Mouse (Mus musculus) 3T3-L1 (cell line): ENCODE data around the gene Nt5m.
"Not testable (repeated sequence)": the region's sequence is repeated elsewhere in the genome, so short reads cannot be mapped to it uniquely, and the experiment has no call there.

Source experiments
- DNase-seq: peaks from one replicate; pipeline ENCODE4 v3.0.0-alpha.2; 2015; ENCODE audit warnings: low read depth, low spot score

Gene Nt5m

DNA sequence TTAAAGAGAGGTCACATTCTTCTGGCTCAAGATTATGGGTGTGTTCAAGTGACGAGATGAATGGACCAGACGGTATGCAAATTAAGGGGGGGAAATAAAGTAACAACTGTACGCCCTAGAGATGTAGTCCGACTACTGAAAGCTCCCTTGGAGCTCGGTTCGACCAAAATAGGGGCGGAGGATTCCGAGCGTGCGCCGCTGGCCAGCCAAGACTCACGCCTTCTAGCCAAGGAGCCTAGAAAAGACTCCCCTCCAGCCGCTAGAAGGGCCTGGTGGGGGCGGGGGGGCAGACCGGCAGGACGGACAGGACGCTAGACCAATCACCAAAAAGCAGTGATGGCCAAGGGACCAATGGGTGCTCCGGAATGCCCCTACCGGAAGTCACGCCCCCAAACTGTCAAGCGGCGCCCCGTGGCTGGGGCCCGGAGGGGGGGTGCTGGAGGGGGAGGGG is at the start of gene Nt5m:
Gene Nt5m, plus strand, starts transcription at position 440 of the 451 bp plus-strand sequence.
- peak; percentile 89 for DNase-seq

DNA sequence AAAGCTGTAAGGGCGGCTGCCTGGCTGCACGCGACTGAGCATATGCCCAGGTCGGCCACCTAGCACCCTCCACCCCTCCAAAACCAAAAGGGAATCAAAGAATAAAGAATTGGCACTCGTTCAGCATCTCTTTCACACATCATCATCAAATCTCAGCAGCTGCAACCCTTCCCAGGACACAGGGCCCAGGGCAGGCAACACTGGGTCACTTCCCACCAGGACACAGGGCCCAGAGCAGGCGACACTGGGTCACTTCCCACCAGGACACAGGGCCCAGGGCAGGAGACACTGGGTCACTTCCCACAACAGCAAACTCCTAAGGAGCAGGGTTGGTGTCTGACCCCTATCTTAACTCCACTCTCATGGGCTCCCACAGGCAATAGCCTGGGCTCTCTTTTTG is 45.9 kb upstream of the Nt5m start:
- DNase-seq: no peak

DNA sequence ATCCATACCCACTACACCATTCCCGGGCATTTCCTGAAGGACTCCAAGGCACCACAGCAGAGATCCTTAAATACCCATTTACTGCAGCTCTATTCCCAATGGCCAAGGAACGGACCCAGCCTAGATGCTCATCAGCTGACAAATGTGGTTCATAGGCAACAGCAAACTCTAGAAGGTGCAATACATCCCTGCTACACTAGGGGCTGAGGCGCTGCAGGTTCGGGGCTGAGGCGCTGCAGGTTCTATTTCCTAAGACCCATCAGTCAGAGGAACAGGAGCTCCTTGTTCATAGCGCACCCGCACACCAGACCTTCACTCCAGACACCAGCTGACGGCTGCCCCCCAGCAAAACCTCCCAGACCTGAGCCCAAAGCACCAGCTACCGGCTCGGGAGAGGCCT is 38.8 kb upstream of the Nt5m start:
- no peak for DNase-seq

DNA sequence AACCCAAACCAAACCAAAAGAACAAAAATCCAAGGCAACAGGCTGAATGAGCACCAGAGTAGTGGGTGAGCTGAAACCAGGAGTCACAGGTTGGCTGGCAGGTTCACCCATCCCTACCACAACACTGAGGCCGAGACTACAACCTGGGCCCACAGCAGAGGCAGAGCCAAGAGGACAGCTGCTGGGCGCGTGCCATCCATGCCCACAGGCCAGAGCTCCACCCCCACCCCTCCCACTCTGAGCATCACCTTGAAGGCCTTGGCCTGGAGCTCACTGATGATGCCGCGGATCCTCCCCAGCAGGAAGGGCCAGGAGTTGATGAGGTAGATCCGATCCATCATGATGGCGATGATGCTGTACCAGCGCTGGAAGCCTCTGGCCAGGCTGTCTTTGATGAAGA is 37.4 kb upstream of the Nt5m start:
- no peak for DNase-seq

DNA sequence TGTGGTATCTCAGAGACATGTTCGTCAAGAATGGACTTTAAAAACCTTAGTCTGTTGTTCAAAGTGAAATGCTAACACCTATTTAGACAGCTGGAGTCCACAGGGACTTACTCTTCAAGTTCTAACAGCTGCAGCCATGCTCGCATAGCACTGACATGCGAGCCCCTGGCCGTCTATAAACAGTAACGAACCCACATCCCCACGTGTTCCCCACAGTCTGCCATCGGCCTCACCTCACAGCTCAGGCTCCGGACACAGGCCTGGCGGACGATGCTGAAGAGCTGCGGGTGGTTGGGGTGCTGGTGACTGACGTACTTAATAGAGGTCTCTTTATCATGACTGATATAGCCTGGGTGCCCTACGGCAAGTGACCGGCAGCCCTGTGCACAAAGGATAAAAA is 35.7 kb upstream of the Nt5m start:
- no peak for DNase-seq

DNA sequence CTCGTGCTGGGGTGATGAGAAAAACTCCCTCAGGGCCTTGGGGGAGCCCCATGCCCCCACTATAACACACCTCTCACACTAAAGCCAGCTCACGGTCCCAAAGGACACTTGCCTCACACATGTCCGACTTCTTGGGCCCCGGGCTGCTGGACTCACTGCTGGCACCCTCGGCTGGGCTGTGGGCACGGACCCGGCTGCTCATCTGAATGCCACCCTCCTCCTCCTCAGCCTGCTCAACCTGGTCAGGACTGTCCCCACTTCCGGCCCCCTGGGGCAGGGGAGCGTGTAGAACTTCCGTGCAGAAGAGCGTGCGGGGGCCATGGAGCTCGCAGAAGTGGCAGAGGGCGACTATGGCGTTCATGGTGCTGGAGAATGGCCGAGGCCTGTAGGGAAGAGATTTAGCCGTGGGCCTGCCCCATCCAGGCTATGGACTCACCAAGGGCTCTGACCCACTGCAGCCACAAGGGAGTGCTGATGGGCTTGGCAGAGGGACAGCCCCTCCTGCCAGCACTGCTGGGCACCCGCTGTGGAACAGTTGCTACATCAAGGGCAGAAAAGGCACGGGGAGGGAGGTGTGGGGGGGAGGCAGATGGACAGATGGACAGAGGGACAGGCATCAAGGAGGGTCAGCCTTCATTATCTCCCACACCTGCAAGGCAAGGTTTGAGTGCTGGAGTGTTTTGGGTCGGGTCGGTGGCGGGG is 34.7 kb upstream of the Nt5m start:
- no peak for DNase-seq

DNA sequence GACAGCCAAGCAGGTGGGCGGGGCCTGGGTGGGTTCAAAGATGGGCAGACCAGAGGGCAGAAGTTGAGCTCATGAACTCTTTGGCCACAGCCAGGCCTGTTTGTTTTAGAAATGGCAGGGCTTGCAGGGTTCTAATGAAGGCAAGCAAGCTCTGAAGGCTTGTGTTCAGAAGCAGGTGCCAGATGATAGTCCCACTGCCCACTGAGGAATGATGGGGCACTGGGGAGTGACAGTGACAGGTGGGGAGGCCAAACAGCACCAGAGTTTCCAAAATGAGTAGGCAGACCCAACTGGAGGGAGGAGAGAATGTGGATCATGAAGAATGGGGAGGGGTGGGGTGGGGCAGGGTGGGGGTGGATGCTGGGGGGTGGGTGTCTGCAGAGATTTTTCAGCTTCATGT is 34.0 kb upstream of the Nt5m start:
- no peak for DNase-seq

DNA sequence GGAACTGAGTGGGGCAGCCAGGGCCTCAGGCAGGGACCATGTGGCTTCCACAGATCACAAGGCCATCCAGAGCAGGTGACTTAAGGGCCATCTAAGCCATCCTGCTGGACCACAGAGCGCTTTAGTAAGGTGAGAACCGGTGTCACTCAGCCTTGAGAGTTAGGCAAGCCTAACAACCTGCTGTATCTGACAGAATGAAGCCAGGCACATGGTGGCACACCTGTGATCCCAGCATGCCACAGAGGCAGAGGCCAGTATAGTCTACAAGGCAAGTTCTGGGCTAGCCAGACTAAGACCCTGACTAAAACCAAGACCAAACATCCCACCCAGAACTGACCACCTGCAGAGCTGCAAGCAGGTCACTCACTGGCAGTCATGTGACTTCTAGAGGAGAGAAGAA is 33.6 kb upstream of the Nt5m start:
- no peak for DNase-seq

DNA sequence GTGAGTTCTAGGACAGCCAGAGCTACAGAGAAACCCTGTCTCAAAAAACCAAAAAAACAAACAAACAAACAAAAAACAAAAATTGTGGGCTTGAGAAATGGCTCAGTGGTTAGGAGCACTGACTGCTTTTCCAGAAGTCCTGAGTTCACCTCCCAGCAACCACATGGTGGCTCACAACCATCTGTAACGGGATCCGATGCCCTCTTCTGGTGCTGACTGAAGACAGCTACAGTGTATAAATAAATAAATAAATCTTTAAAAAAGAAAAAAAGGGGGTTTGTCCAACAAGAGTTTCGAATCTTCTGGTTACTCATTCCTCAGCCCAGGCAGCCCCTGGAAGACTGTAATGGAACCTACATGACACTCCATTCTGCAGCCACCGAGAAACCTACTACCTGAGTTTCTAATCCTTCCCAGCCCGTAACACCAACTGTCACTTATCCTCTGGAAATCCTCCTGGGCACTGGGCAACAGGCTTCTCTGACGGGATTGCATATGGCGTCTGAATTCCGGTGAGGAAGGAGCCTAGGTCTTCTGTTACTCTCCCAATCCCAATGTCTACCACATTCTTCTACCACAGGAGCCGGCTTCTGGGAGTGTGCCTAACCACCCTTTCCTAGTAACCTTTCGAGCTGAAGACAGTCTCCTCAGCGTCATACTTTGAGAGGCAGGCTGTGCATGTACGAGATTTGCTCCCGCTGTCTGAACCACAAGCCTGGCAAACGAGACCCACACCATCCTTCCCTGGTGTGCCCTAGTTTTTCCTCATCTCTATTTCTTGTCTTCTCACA is 30.9 kb upstream of the Nt5m start:
- peak; percentile 65 for DNase-seq

DNA sequence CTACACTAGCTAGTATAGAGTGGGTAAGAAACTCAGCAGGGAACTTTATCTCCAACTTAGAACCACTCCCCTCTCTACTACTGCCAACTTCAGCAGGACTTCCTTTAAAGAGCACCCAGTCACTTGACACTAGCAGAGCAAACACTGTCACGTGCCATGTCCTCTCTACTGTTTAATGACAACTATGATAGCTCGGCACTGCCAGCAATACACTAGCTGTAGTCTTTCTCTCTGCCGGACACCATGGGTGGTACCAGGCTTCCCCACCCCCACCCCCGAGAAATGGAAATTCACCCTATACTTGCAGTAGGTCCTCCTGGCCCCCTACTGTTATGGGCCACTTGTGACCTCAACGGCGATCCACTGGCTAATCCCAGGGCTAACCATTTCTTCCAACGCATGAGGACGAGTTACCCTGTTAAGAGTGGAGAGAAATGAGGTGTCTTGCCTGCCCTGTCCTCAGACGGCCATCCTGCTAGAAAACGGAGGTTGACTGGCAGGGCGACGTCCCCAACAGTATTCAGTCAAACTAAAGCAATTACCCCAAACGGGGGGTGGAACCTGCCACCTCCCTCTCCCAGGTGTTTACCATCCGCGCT is 30.1 kb upstream of the Nt5m start:
- DNase-seq: peak; percentile 72

DNA sequence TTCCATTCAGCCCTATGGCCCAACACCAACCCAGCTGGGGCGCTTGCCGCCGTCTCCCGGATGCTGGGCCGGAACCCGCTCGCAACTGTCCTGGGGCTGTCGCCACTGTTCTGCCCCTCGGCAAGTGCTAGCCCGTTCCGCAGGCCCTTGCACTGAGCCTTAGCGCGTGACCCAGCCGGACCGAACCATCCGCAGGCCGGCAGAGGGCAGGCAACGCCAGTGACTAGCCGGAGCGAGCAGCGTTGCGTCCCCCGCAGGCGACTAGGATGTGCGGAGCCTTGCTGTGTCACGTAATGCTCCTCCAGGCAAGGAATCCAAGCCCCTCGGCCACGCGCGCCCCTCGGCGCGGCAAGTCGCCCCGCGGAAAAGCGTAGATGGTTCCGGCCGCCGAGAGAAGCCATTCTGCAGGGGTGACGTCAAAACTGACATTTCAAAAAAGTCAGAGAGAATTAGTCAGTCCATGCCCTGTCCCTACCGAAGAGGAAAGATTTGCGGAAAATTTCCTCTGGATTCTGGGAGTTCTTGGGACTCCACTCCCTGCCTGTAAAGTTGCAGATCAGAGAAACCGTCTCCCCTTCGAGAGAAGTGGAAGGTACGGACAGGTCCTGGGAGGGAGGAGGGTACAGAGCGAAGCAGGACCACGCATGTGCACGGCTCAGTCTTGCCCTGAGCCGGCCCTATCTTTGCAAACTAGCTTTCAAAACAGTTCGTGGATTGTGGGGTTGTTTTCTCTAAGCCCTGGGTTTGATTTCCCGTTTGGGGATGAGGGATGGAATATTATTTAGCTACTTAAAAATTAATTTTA is 29.4 kb upstream of the Nt5m start, which contains the start of gene Flcn:
Gene Flcn, minus strand, starts transcription at position 347 of the 805 bp plus-strand sequence.
- peak; percentile 88 for DNase-seq

DNA sequence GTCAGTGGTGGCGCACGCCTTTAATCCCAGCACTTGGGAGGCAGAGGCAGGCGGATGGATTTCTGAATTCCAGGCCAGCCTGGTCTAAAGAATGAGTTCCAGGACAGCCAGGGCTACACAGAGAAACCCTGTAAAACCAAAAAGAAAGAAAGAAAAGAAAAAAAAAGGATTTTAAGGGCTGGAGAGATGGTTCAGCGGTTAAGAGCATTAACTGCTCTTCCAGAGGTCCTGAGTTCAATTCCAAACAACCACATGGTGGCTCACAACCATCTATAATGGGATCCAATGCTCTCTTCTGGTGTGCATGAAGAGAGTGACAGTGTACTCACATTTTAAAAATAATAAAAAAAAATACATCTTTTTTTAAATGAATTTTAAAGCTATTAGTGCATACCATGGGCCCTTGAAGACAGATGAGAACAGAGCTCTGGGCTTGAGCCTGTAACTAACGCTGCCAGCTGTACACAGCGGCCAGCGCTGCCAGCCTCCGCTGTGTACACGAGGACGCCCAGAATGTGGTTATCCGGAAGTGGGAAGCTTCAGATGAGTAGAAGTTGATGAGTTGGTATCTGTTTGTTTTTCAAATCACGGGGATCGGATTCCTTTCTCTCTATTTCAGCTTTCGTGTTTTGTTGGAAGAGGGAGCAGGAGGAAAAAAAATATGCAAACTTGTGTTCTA is 28.6 kb upstream of the Nt5m start:
- no peak for DNase-seq

DNA sequence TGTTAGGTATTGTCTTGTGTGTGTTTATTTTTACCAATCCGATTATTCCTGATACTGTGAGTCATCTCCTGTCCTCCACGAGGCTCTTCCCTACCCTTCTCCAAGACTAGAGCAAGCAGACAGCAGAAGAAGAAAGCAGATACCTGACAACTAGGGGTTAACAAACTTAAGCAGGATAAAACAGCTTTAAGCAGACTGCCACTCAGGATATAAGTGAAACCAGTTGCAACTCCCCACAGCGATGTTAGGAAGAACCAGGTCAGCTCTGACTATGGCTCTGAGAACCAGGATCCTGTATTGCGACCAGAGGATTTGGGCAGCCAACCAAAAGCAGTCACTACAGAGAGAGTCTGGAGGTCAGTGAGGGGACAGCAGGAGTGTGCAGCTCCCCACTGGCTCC is 28.0 kb upstream of the Nt5m start:
- DNase-seq: peak; percentile 72

DNA sequence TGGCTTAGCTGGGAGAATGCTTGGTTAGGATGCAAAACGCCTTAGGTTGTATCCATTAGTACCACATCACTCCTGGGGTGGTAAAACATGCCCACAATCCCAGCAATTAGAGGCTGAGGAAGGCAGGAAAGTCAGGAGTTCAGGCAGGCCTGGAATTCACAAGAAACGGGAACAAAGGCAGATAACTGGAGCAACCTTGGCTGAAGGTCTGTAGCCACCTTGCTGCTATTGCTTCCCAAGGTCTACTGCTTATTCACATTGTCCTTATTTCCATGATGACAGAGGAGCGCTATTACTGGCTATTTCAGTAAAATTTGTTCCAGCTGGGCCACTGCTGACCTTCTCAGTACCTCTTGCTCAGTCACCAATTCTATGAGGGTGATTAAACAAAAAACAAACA is 26.0 kb upstream of the Nt5m start:
- DNase-seq: no peak

DNA sequence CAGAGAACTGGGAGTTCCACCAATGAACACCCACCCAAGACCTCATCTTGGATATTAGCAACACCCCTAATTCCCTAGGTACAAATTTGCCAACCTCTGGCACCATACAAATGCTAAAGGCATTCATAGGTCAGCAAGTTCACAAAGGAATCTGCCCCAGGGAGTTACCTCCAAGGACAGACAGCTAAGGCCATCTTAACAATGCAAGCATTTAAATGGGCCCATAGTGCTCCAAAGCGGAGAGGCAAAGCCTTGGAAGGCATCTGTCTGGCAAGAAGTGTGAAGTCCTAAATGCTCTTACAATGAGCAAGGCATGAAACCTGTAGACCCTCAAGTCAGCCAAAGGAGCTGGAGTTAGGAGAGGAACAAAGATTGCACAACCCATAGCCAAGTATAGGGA is 24.9 kb upstream of the Nt5m start:
- no peak for DNase-seq

DNA sequence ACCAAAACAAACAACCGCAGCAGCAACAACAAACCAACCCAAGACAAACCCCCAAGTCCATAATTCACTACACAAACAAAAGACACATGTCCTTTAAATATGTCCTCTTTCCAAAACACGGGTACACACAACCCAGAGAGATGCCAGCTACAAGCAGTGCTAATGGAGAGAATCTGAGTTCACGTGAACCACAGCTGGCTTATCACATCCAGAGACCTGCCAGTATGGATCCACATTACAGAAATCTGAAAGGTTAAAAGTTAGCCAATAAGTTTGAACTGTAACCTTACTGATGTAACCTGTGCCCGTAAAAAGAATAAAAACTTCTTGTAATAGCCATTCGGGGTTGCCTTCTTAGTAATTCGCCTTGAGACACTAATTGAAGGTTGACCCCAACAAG is 24.3 kb upstream of the Nt5m start:
- DNase-seq: no peak

DNA sequence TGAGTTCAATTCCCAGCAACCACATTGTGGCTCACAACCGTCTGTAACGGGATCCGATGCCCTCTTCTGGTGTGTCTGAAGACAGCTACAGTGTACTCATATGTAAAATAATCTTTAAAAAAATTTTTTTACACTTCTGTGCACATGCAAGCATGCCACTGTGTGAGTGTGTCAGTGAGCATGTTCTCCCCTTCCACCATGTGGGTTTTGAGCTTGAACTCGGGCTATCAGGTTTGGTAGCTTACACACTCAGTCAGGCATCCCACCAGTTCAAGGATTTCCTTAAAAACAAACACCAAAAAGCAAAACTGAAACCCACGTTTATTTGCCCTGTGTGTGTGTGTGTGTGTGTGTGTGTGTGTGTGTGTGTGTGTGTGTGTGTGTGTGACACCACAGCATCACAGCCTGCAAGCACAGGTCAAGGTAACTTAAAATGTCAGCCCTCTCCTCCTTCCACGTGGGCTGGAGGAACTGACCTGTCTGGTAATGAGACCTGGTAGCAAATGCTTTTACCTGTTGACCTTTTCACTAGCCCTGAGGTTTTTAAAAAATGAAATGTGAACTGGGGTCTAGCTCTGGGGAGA is 23.7 kb upstream of the Nt5m start:
- no peak for DNase-seq

DNA sequence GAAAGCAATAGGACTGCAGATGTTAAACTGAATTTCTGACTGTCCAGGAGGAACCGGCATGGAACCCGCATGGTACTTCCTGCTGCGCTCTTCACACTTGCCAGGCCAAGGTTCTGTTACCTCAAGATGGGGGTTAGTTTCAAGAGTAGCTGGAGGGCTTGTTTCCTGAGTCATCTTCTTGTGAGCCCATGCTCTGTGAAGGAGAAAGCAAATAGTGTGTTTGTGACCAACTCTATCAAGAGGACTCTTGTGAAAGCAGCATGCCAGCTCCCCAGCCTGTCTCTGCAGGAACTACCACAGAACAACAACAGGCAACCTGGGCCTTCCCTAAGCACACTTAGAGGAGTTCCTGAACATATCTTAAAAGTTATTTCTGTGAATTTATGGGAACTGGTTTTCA is 21.3 kb upstream of the Nt5m start:
- DNase-seq: no peak

DNA sequence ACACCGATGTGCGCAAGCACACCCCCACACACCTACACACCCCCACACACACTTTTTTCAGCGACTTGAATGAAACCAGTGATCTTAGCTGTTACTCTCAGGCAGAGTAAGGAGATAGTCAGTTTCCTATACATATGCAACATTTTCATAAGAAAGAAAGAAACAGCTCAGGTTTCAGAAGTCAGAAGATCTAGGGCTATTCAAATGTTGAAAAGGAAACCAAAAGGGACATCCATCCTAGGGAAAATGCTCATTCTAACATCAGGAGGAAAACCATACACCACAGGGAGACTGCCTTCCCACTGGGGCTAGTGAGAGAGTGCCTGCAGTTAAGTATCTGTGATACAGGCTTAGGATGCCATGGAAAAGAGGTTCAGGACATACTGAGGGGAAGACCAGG is 17.6 kb upstream of the Nt5m start:
- DNase-seq: no peak

DNA sequence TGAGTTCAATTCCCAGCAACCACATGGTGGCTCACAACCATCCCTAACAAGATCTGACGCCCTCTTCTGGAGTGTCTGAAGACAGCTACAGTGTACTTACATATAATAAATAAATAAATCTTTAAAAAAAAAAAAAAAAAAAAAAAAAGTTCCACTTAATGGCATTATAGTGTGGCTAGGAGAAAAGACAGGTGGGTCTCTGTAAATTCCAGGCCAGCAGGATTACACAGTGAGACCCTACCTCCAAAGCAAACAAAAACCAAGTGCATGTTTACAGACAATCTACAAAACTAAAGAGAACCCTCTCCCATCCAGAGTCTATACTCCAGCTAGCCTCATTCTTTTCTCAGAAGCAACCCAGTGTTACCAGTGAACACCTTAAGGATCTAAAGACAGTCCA is 1.5 kb upstream of the Nt5m start:
- DNase-seq: not testable (repeated sequence)

DNA sequence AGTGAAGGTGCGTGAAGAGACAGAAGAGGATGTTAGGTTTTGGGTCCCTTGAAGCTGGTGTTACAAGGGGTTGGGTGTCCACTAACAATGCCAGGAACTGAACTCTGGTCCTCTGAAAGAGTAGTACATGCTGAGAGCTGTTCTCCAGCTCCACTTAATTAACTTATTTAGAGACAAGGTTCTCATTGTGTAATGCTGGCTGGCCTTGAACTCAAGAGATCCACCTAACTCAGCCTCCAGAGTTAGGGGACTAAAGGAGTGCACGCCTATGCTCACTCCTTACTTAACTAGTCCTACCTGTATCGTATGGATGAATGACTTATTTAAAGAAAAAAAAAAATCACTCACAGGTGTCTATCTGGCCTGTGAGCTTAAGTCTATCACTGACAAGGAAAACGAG is 821 bp upstream of the Nt5m start:
- no peak for DNase-seq
